Mouse (Mus musculus) embryonic facial prominence, embryonic 15.5 days (tissue): ENCODE results near the gene Fxr2. TPM values are rescaled to one million over a fixed set of nuclear protein-coding genes. Genes with fewer than 3 reads are reported as not detected.
A peak's percentile ranks its signal among the peaks of the same experiment; 100 is the strongest.

Source experiments
- ATAC-seq: fragments of 200-750 bp; cut with Nextera tagmentation; 2 replicates; pipeline ENCODE4 v1.8.0; 2017; ENCODE audit warnings: low read depth, moderate TSS enrichment; ENCODE audit not compliant: insufficient number of reproducible peaks, low FRiP score, low TSS enrichment
- H3K27ac ChIP-seq: fragments of 300-500 bp; sonication (generic); replicated peaks from 2 replicates; pipeline ENCODE4 v1.5.1; 2015; ENCODE audit warnings: mild to moderate bottlenecking, inconsistent platforms
- H3K27me3 ChIP-seq: fragments of 300-500 bp; sonication (generic); 2 replicates; pipeline ENCODE4 v1.6.1; 2015; ENCODE audit warnings: inconsistent platforms
- H3K36me3 ChIP-seq: fragments of 300-500 bp; sonication (generic); 2 replicates; pipeline ENCODE4 v1.6.1; 2015; ENCODE audit warnings: mild to moderate bottlenecking, inconsistent platforms
- H3K4me1 ChIP-seq: fragments of 300-500 bp; sonication (generic); 2 replicates; pipeline ENCODE4 v1.6.1; 2015; ENCODE audit warnings: inconsistent platforms
- H3K4me2 ChIP-seq: fragments of 300-500 bp; sonication (generic); replicated peaks from 2 replicates; pipeline ENCODE4 v1.6.1; 2015; ENCODE audit warnings: mild to moderate bottlenecking, inconsistent platforms
- H3K4me3 ChIP-seq: fragments of 300-500 bp; sonication (generic); replicated peaks from 2 replicates; pipeline ENCODE4 v1.5.1; 2015; ENCODE audit warnings: mild to moderate bottlenecking, inconsistent platforms
- H3K9ac ChIP-seq: fragments of 300-500 bp; sonication (generic); 2 replicates; pipeline ENCODE4 v1.6.1; 2015; ENCODE audit warnings: inconsistent platforms
- H3K9me3 ChIP-seq: fragments of 300-500 bp; sonication (generic); replicated peaks from 2 replicates; pipeline ENCODE4 v1.6.1; 2016; ENCODE audit warnings: inconsistent platforms
- WGBS: fragments of 180-500 bp; shearing (Covaris S2); methylation state at CpG from one replicate; pipeline ENCODE4 v1.1.7; 2015; 5-methylcytosine and 5-hydroxymethylcytosine counted together
- polyA plus RNA-seq: library from polyadenylated mRNA; unstranded; fragments of >200 nt; fragmentation: Nextera tagmentation; extraction: Ambion mirVana; gene quantifications from 2 replicates; pipeline ENCODE4 v1.2.1, GENCODE M21; 2015

Fxr2 gene
- polyA plus RNA-seq, 1 experiment from 2014 or later = 33.4 TPM

GRCm38 (mm10) chr11:69633128-69633866 lies 507 bp downstream of the Fxr2 start:
- ATAC-seq = peak; percentile 71
- no peaks in the 10 kb centered on the region for H3K9me3 ChIP-seq
- H3K4me2 ChIP-seq = peak overlapping the region; percentile 60
- peaks cover 7% of the 10 kb centered on the region; the same call in 1 of the 2 replicates for H3K36me3 ChIP-seq
- no peaks in the 10 kb centered on the region for H3K27me3 ChIP-seq
- H3K4me1 ChIP-seq = peaks cover 19% of the 10 kb centered on the region
- 2% methylated on average over 42 of the region's 50 CpGs for WGBS
- peak overlapping the region; percentile 88 for H3K9ac ChIP-seq
- peak overlapping the region; percentile 71 for H3K4me3 ChIP-seq
- peak overlapping the region; percentile 97 for H3K27ac ChIP-seq

- Histone ChIP-seq H3K4me2 (no peak overlapping the region; the same call in 1 of the 2 replicates), H3K9ac (no peak overlapping the region), H3K9me3 (no peaks in the 10 kb centered on the region), H3K36me3 (peaks cover 16% of the 10 kb centered on the region), H3K4me3 (no peak overlapping the region), H3K27ac (no peak overlapping the region), H3K27me3 (no peaks in the 10 kb centered on the region), H3K4me1 (peaks cover 19% of the 10 kb centered on the region)
- 74% methylated on average over 3 of the region's 3 CpGs for WGBS
- no peak for ATAC-seq
These were observed 2.7 kb downstream of the Fxr2 start for GRCm38 (mm10) chr11:69635471-69635870.

GRCm38 (mm10) chr11:69645860-69646259 lies 13.1 kb downstream of the Fxr2 start:
- Histone ChIP-seq H3K4me1 (no peaks in the 10 kb centered on the region), H3K27me3 (no peaks in the 10 kb centered on the region), H3K4me3 (no peak overlapping the region), H3K4me2 (no peak overlapping the region), H3K9me3 (no peaks in the 10 kb centered on the region), H3K36me3 (peaks cover 96% of the 10 kb centered on the region), H3K27ac (no peak overlapping the region), H3K9ac (no peak overlapping the region)
- ATAC-seq = no peak
- 85% methylated on average over 5 of the region's 5 CpGs for WGBS

GRCm38 (mm10) chr11:69653399-69653798 lies 20.6 kb downstream of the Fxr2 start:
- no peak for ATAC-seq
- H3K9me3 ChIP-seq = no peaks in the 10 kb centered on the region
- peaks cover 29% of the 10 kb centered on the region for H3K4me1 ChIP-seq
- H3K9ac ChIP-seq = no peak overlapping the region
- WGBS = 55% methylated on average over 5 of the region's 5 CpGs
- H3K27me3 ChIP-seq = no peaks in the 10 kb centered on the region
- H3K4me3 ChIP-seq = no peak overlapping the region
- H3K4me2 ChIP-seq = no peak overlapping the region
- peak overlapping the region; percentile 23 for H3K27ac ChIP-seq
- peaks cover 66% of the 10 kb centered on the region for H3K36me3 ChIP-seq

- Histone ChIP-seq H3K9me3 (no peaks in the 10 kb centered on the region), H3K27ac (peak overlapping the region; percentile 80), H3K4me1 (peaks cover 29% of the 10 kb centered on the region), H3K4me3 (peak overlapping the region; percentile 18; the same call in 1 of the 2 replicates), H3K36me3 (peaks cover 63% of the 10 kb centered on the region), H3K9ac (no peak overlapping the region), H3K4me2 (peak overlapping the region; percentile 27), H3K27me3 (no peaks in the 10 kb centered on the region)
- WGBS = 23% methylated on average over 9 of the region's 9 CpGs
- ATAC-seq = no peak
These were observed 22.0 kb downstream of the Fxr2 start for GRCm38 (mm10) chr11:69654760-69655159.

GRCm38 (mm10) chr11:69655264-69656064 lies 22.7 kb downstream of the Fxr2 start, which contains the start of gene Sox15:
Gene Sox15, plus strand, starts transcription at chr11:69655314.
- Histone ChIP-seq H3K27me3 (no peaks in the 10 kb centered on the region), H3K36me3 (peaks cover 56% of the 10 kb centered on the region), H3K4me2 (peak within 1 kb of the TSS; percentile 27), H3K4me3 (peak within 1 kb of the TSS; percentile 18), H3K9ac (no peak within 1 kb of the TSS), H3K27ac (peak within 1 kb of the TSS; percentile 80), H3K4me1 (peaks cover 29% of the 10 kb centered on the region), H3K9me3 (no peaks in the 10 kb centered on the region)
- 15% methylated on average over 34 of the region's 34 CpGs for WGBS
- peak; percentile 77 for ATAC-seq

- Histone ChIP-seq H3K9me3 (no peaks in the 10 kb centered on the region), H3K9ac (no peak overlapping the region)
These were observed 23.3 kb downstream of the Fxr2 start for GRCm38 (mm10) chr11:69656065-69656455.

GRCm38 (mm10) chr11:69656617-69657461 lies 24.0 kb downstream of the Fxr2 start:
- no peak for ATAC-seq
- Histone ChIP-seq H3K36me3 (peaks cover 42% of the 10 kb centered on the region), H3K4me3 (peak overlapping the region; percentile 12; the same call in 1 of the 2 replicates), H3K4me2 (peak overlapping the region; percentile 27; the same call in 1 of the 2 replicates), H3K9ac (no peak overlapping the region), H3K27me3 (no peaks in the 10 kb centered on the region), H3K27ac (peak overlapping the region; percentile 80), H3K4me1 (peaks cover 36% of the 10 kb centered on the region), H3K9me3 (no peaks in the 10 kb centered on the region)
- whole genome bisulfite sequencing = 66% methylated on average over 10 of the region's 10 CpGs

More at GRCm38 (mm10) chr11:69656065-69656455, 23.3 kb downstream of the Fxr2 start:
- WGBS = 52% methylated on average over 5 of the region's 5 CpGs
- Histone ChIP-seq H3K27me3 (no peaks in the 10 kb centered on the region), H3K4me1 (peaks cover 29% of the 10 kb centered on the region), H3K4me3 (peak overlapping the region; percentile 12; the same call in 1 of the 2 replicates), H3K27ac (peak overlapping the region; percentile 80), H3K36me3 (peaks cover 50% of the 10 kb centered on the region), H3K4me2 (peak overlapping the region; percentile 27)
- no peak for ATAC-seq

- Histone ChIP-seq H3K4me3 (no peak overlapping the region), H3K9me3 (no peaks in the 10 kb centered on the region), H3K4me2 (no peak overlapping the region), H3K4me1 (peaks cover 36% of the 10 kb centered on the region), H3K27me3 (no peaks in the 10 kb centered on the region), H3K9ac (no peak overlapping the region), H3K27ac (no peak overlapping the region), H3K36me3 (peaks cover 36% of the 10 kb centered on the region)
- ATAC-seq = no peak
- WGBS = 82% methylated on average over 15 of the region's 15 CpGs
These were observed 24.7 kb downstream of the Fxr2 start for GRCm38 (mm10) chr11:69657462-69657881.

- peak overlapping the region; percentile 96 for H3K27ac ChIP-seq
- peaks cover 25% of the 10 kb centered on the region for H3K4me1 ChIP-seq
- 72% methylated on average over 3 of the region's 3 CpGs for WGBS
- peaks cover 54% of the 10 kb centered on the region for H3K36me3 ChIP-seq
- H3K4me2 ChIP-seq = peak overlapping the region; percentile 48
- peak overlapping the region; percentile 56 for H3K4me3 ChIP-seq
- no peaks in the 10 kb centered on the region for H3K9me3 ChIP-seq
- no peaks in the 10 kb centered on the region for H3K27me3 ChIP-seq
- peak overlapping the region; percentile 37; the same call in 1 of the 2 replicates for H3K9ac ChIP-seq
- ATAC-seq = no peak
These were observed 28.6 kb downstream of the Fxr2 start for GRCm38 (mm10) chr11:69661221-69661881.
